Mouse (Mus musculus): ENCODE data around the gene Cyct.

The Cyct gene

GRCm38 (mm10) chr2:76338215-76339156, 21.8 kb downstream of the Cyct start, which contains the start of gene Pde11a:
TSS of gene Pde11a (minus strand) at chr2:76338774.
- no peak for DNase-seq (ENCODE audit: low spot score in 2 of 2)

GRCm38 (mm10) chr2:76334596-76334995, 25.7 kb downstream of the Cyct start:
- DNase-seq (ENCODE audit: low spot score in 2 of 2) = no peak

- DNase-seq (ENCODE audit: low spot score in 2 of 2) = no peak
Observed at GRCm38 (mm10) chr2:76332161-76332805, 28.0 kb downstream of the Cyct start.

GRCm38 (mm10) chr2:76330081-76330480, 30.2 kb downstream of the Cyct start:
- no peak for DNase-seq (ENCODE audit: low spot score in 2 of 2)

- no peak for DNase-seq (ENCODE audit: low spot score in 2 of 2)
Observed at GRCm38 (mm10) chr2:76326161-76326560, 34.1 kb downstream of the Cyct start.

- no peak for DNase-seq (ENCODE audit: low spot score in 2 of 2)
Observed at GRCm38 (mm10) chr2:76324463-76324862, 35.8 kb downstream of the Cyct start.

- DNase-seq (ENCODE audit: low spot score in 2 of 2) = no peak
Observed at GRCm38 (mm10) chr2:76323185-76323875, 36.9 kb downstream of the Cyct start.

GRCm38 (mm10) chr2:76320336-76320735, 39.9 kb downstream of the Cyct start:
- DNase-seq (ENCODE audit: low spot score in 2 of 2) = no peak

GRCm38 (mm10) chr2:76319231-76319630, 41.0 kb downstream of the Cyct start:
- no peak for DNase-seq (ENCODE audit: low spot score in 2 of 2)

Measured in cerebellum, postnatal 4 days (tissue).